Mouse (Mus musculus): ENCODE results near the gene Mettl1.
"Not testable (repeated sequence)": the region's sequence is repeated elsewhere in the genome, so short reads cannot be mapped to it uniquely, and the experiment has no call there.

Mettl1 gene

GRCm38 (mm10) chr10:127068360-127069038, 27.3 kb downstream of the Mettl1 start:
- DNase-seq (ENCODE audit: low read depth), result peak; percentile 41

GRCm38 (mm10) chr10:127069281-127070189, 28.3 kb downstream of the Mettl1 start:
- peak; percentile 55 for DNase-seq (ENCODE audit: low read depth)

GRCm38 (mm10) chr10:127070190-127071121, 29.2 kb downstream of the Mettl1 start, which contains the start of gene Tspan31:
Gene Tspan31, minus strand, starts transcription at chr10:127070264.
- DNase-seq (ENCODE audit: low read depth), result peak; percentile 98

- peak; percentile 24 for DNase-seq (ENCODE audit: low read depth)
These were observed 30.0 kb downstream of the Mettl1 start for GRCm38 (mm10) chr10:127071203-127071602.

DNA sequence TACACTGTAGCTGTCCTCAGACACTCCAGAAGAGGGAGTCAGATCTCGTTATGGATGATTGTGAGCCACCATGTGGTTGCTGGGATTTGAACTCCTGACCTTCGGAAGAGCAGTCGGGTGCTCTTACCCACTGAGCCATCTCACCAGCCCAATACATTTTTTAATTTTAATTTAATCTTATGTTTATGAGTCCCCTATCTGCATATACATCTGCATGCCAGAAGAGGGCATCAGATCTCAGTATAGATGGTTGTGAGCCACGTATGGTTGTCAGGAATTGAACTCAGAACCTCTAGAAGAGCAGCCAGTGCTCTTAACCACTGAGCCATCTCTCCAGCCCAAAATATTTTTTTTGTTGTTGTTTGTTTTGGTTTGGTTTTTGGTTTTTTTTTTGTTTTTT, 31.1 kb downstream of the Mettl1 start:
- DNase-seq (ENCODE audit: low read depth), result not testable (repeated sequence)

GRCm38 (mm10) chr10:127072969-127073368, 31.8 kb downstream of the Mettl1 start:
- DNase-seq (ENCODE audit: low read depth), result not testable (repeated sequence)

DNA sequence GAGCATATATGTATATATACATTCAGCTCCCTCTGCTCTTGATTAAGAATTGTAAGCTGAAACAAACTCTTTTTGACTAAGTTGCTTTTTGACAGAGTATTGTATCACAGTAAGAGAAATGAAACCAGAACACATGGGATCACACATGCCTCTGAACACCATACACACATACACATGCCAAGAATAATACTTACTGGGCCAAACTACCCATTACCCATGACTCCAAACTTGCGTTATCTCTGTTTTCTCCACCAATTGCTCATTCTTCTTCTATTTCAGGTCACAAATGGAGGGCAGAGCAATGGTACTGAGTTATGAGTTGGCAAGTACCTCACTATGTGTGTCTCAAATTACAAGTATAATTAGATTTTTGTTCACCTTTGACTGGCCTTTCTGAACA, 32.8 kb downstream of the Mettl1 start:
- DNase-seq (ENCODE audit: low read depth), result peak; percentile 91

- no peak for DNase-seq (ENCODE audit: low read depth)
These were observed 33.9 kb downstream of the Mettl1 start, which contains the start of gene Agap2 for GRCm38 (mm10) chr10:127075080-127075479. Gene Agap2, plus strand, starts transcription at chr10:127075284.

DNA sequence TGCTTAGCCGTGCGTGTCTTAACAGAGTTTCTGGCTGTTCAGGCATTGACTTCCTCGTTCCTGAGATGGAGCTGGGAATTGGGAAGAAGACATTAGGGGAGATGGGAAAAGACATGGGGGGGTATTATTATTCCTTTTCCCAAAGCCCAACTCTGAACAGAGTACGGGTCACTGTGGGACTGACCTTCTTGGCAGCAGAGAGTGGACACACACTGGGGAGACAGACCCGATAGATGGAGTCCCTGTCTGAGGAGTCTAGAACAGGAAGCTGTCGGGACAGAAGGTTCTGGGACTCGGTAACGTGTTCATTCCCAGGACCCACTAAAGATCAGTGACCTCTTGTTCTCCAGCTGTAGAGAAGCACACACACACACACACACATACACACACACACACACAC, 34.4 kb downstream of the Mettl1 start:
- no peak for DNase-seq (ENCODE audit: low read depth)

DNA sequence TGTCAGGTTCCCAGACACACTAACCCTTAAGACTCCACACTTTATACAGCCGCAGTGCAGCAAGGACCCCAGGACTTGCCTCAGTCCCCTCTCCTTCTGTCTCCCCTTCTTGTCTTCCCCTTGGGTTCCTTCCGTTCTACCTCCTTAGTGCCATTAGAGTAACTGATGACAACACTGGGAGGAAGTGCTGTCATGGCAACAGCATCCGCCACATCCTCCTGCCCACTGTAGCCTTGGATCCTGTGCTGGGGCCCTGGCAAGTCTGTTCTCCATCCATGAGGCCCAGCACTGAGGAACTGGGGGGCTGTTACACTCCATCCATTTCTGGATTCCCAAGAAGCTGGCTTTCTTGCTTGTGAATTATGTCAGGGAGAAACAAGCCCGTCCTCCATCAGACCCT, 34.9 kb downstream of the Mettl1 start:
- DNase-seq (ENCODE audit: low read depth), result no peak

DNA sequence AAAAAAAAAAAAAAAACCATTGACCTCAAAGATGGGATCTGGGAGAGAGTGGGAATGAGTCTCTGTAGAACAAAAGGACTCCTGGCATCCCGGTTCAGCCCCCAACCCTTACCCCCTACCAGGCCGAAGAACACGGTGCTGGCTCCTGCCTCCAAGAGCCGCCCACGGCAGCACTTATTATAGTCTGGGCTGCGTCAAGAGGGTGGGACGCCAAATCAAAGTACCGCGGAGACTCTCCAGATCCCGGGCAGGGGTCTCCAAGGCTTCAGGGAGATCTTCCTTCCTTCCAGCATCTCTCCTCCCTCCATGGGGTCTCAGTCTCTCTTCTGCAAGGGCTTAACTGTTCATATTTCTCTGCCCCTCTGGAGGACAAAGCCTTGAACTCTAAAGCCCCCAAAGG, 36.3 kb downstream of the Mettl1 start:
- DNase-seq (ENCODE audit: low read depth), result no peak

- peak; percentile 17 for DNase-seq (ENCODE audit: low read depth)
These were observed 36.9 kb downstream of the Mettl1 start for GRCm38 (mm10) chr10:127078001-127078676.

DNA sequence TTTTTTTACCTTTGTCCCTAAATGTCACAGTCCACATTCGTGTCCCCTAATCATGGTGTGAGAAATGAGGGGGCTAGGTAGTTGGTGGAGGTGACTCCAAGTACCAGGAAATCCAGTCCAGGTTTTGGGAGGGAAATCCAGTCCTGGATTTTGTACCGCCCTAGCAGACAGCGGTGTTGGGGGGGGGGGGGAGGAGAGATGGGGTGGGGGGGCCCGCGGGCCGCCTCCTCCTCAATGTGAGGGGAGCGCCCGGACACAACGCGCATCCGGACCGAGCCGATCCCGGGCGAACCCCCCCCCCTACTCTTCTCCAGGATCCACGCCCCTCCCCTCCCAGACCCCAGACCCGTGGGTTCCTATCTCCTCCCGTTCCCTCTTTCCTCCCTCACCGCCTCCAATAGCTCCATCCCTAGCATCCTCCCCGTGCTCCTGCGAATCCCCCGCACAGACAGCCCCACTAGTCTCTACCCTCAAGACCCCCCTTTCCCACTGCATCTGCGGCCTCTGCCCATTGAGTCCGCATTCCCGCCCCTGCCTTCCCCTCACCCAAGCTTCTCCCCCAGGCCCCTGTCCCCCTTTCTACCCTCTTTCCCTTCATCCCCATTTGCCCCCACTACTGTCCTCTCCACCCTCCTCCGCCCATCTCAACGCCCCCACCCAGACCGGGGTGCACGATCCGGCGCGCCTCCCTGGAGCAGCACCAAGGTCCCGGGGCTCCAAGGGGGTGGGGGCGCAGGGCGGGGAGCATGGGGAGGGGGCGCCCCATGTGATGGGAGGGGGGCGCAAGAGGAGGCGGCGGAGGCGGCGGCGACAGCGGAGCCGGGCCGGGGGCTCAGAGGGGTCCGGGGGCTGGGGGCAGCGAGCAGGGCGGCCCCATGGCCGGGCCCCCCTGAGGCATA, 37.7 kb downstream of the Mettl1 start:
- DNase-seq (ENCODE audit: low read depth), result peak; percentile 82

DNA sequence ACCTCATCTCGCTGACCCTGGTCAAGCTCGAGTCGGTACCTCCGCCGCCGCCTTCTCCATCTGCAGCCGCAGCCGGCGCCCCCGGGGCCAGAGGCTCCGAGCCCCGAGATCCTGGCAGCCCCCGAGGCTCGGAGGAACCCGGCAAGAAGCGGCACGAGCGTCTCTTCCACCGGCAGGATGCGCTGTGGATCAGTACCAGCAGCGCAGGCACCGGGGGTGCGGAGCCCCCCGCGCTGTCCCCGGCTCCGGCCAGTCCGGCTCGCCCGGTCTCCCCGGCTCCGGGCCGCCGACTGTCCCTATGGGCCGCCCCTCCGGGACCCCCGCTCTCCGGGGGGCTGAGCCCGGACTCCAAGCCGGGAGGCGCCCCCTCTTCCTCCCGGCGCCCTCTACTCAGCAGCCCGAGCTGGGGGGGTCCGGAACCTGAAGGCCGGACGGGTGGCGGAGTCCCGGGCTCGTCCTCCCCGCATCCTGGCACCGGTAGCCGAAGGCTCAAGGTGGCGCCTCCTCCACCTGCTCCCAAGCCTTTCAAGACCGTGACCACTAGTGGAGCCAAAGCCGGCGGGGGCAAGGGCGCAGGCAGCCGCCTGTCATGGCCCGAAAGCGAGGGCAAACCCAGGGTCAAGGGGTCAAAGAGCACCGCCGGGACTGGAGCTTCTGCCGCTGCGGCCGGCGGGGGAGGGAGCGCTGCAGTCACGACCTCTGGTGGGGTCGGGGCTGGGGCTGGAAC, 38.6 kb downstream of the Mettl1 start:
- no peak for DNase-seq (ENCODE audit: low read depth)

GRCm38 (mm10) chr10:127080901-127081780, 39.9 kb downstream of the Mettl1 start:
- no peak for DNase-seq (ENCODE audit: low read depth)

DNA sequence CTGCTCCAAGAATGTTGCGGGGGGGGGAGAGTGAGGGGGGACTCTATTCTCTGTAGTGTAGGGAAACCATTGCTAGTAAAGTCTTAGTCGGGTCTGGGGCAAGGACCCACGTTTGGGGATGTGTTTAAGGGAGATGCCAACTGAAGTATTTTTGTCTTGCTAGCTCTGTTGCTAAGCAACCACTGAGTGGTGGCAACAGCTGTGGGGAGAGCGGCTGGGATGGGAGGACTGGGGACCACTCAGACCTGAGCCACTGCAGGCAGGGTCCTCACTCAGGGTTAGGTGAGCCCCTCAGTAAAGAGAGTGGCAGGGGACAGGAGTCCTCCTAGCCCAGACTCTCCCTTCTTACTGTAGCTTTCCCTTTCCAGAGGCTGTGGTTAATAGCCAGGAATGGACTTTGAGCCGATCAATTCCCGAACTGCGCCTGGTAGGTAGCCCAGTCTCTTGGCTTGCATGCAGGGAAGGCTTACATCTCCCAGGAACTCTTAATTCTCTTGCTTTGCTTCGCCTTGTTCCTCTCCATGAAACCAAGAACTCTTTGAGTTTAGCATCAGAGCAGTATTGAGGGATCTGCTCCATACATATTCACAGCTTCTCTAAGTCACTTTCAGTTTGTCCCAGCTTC, 40.9 kb downstream of the Mettl1 start:
- no peak for DNase-seq (ENCODE audit: low read depth)

DNA sequence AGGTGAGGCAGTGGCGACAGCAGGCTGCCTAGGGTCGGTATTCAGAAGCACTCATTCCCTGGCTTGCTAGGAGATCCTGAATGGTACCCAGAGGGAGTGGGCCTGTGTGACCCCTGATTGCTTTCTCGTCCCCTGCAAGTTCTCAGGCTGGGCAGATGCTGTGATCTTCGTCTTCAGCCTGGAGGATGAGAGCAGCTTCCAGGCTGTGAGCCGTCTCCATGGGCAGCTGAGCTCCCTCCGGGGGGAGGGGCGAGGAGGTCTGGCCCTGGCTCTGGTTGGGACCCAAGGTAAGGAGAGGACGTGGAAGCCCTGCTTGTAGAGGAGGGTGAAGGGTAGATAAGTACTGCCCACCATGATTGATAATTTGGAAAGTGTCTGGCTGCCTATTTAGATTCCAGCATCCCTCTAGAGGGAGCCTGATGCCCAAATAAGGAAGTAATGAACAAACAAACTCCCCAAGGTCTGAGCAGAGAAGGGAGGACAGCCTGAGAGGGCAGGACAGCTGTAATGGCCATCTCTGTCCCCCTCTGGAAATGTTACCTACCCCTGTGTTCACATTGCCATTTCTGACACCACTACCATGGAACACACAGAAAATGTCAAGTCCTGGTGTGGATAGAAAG, 42.2 kb downstream of the Mettl1 start:
- DNase-seq (ENCODE audit: low read depth), result no peak

GRCm38 (mm10) chr10:127083915-127084306, 42.7 kb downstream of the Mettl1 start:
- DNase-seq (ENCODE audit: low read depth), result no peak

All from NIH3T3 (cell line).